Mouse (Mus musculus) erythroblast, embryonic 14.5 days (primary cell): ENCODE results near the gene Olfr1394. TPM values are rescaled to one million over a fixed set of nuclear protein-coding genes. Genes with fewer than 3 reads are reported as not detected.

Experiments
- H3K27me3 ChIP-seq: 2 replicates; pipeline ENCODE4 v1.6.1; 2012; ENCODE audit warnings: inconsistent platforms; ENCODE audit not compliant: control insufficient read depth
- H3K36me3 ChIP-seq: 2 replicates; pipeline ENCODE4 v1.6.1; 2012; ENCODE audit warnings: mild to moderate bottlenecking, inconsistent platforms; ENCODE audit not compliant: control insufficient read depth
- H3K4me1 ChIP-seq: 2 replicates; pipeline ENCODE4 v1.6.1; 2012; ENCODE audit warnings: inconsistent platforms; ENCODE audit not compliant: control insufficient read depth
- H3K4me3 ChIP-seq: replicated peaks from 2 replicates; pipeline ENCODE3; 2012; ENCODE audit warnings: moderate library complexity, mild to moderate bottlenecking, inconsistent platforms
- H3K9me3 ChIP-seq: 2 replicates; pipeline ENCODE4 v1.6.1; 2012; ENCODE audit warnings: low read length, inconsistent platforms, mixed read lengths; ENCODE audit not compliant: control insufficient read depth
- GATA1 ChIP-seq: IDR thresholded peaks from 2 replicates; pipeline ENCODE4 v1.6.1; 2012; ENCODE audit warnings: low read length, inconsistent platforms, mixed read lengths
- TAL1 ChIP-seq: IDR thresholded peaks from 3 replicates; pipeline ENCODE4 v1.6.1; 2012; ENCODE audit warnings: low read length, inconsistent platforms, mixed read lengths
- polyA plus RNA-seq: library from polyadenylated mRNA; stranded (reverse); fragments of >175 nt; gene quantifications from 2 replicates; pipeline ENCODE4 v1.2.3, GENCODE M21; 2012

Olfr1394 gene
- polyA plus RNA-seq = not detected in 2 replicates

DNA sequence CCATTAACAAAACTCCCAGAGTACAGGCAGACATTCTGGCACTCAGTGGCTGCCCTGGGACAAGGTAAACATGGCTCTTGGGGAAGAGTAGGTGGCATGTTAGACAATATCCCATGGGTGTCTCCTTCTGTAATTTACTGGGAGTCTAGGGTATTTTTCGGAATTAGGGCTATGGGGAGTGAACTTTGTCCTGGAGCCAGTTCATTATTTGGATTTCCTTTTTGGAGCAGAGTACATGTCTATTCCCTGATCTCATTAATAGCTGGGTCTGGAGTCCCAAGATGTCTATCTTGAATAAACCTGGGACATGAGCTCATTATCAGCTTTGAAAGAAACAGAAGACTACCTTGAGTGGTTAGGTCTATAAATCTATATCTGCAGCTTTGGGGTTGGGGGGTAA, at the start of gene Olfr1394:
Gene Olfr1394, plus strand, starts transcription at position 301 of the 400 bp plus-strand sequence.
- no peaks in the 10 kb centered on the region for H3K27me3 ChIP-seq
- H3K9me3 ChIP-seq = no peaks in the 10 kb centered on the region
- no peak within 1 kb of the TSS for H3K4me3 ChIP-seq
- no peaks in the 10 kb centered on the region for H3K36me3 ChIP-seq
- H3K4me1 ChIP-seq = no peaks in the 10 kb centered on the region
- TF ChIP-seq TAL1 (no peak), GATA1 (no peak)

DNA sequence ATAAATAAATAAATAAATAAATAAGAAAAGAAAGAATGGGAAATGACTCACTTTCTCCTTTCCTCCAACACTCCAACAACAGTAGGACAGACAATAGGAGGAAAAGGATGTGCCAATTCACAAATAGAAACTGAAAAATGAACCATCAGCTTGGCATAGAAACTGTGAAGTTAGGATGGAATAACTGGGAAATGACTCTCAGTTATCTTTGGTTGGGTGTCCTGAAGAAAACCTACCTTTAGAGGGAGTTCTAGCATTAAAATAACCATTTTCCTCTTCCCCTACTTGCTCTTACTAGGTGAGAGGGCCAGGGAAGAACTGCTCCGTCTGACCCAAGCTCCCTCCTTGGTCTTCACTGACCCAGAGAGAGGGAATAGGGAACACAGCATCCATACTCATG, 48.4 kb upstream of the Olfr1394 start:
- H3K9me3 ChIP-seq = no peaks in the 10 kb centered on the region
- no peak overlapping the region for H3K4me3 ChIP-seq
- no peaks in the 10 kb centered on the region for H3K36me3 ChIP-seq
- TF ChIP-seq TAL1 (no peak), GATA1 (no peak)
- no peaks in the 10 kb centered on the region for H3K27me3 ChIP-seq
- peaks cover 13% of the 10 kb centered on the region for H3K4me1 ChIP-seq

- Histone ChIP-seq H3K4me1 (peaks cover 11% of the 10 kb centered on the region), H3K9me3 (no peaks in the 10 kb centered on the region), H3K36me3 (no peaks in the 10 kb centered on the region), H3K27me3 (no peaks in the 10 kb centered on the region), H3K4me3 (no peak overlapping the region)
- TF ChIP-seq TAL1 = no peak
- TF ChIP-seq GATA1 = no peak
Observed at GRCm38 (mm10) chr11:49107650-49108537, 46.3 kb upstream of the Olfr1394 start.

DNA sequence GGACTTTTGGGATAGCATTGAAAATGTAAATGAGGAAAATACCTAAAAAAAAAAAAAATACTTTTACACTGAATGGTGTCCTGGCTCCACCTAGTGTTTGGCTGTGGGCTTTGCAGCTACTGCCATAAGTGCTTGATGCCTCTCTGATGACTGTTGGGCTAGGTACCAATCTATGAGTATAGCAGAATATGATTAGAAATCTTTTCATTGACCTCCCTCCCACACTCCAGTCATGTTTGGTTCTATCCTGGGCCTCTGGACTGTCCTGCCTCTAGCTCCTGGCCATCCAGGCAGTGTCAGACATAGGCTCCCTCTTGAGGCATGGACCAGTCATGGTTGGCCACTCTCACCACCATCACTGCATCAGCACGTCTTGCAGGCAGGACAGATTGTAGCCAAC, 45.3 kb upstream of the Olfr1394 start:
- Histone ChIP-seq H3K4me3 (no peak overlapping the region), H3K36me3 (no peaks in the 10 kb centered on the region), H3K4me1 (peaks cover 4% of the 10 kb centered on the region), H3K27me3 (no peaks in the 10 kb centered on the region), H3K9me3 (no peaks in the 10 kb centered on the region)
- no peak for TF ChIP-seq TAL1
- no peak for TF ChIP-seq GATA1

DNA sequence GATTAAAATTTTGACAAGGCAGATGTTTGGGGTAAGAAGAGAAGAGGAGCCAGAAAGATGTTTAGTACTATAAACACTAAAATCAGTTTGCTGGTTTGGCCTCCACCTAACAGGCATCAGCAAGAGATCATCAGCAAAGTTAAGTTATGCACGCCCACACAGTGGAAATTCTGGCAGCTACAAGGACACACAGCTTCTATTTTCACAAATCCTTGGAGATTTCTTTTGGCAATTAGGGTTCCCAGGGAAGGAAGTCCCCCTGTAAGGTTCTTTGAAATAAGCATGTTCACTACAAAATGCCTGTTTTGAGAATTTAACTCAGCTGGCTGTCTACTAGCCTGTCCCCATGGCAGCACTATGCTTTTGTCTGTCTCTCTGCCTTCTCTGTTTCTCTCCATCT, 43.2 kb upstream of the Olfr1394 start:
- Histone ChIP-seq H3K4me1 (no peaks in the 10 kb centered on the region), H3K4me3 (no peak overlapping the region), H3K9me3 (no peaks in the 10 kb centered on the region), H3K36me3 (no peaks in the 10 kb centered on the region), H3K27me3 (no peaks in the 10 kb centered on the region)
- TF ChIP-seq GATA1 (no peak), TAL1 (no peak)

DNA sequence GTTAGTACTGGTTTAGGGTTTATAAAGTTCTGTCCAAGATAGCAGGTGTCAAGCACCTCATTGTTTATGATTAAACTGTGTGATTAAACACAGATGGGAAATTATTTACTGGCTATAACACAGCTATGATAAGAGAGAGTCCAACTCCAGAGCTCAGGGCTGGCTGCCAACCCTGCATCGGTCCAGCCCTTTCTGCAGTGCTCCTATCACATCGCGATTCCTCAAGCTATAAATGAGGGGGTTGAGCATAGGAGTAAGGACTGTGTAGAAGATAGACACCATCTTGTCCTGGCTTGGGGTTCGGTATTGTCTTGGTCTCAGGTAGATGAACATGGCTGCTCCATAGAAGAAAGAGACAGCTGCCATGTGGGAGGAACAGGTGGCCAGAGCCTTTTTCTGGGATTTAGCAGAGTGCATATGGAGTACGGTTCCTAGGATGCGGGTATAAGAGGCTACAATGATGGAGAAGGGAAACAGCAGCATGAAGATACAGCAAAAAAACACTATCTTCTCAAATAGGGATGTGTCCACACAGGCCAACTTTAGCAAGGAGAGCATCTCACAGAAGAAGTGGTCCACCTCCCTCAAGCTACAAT, 41.5 kb upstream of the Olfr1394 start:
- no peaks in the 10 kb centered on the region for H3K36me3 ChIP-seq
- TF ChIP-seq GATA1 = no peak
- no peak for TF ChIP-seq TAL1
- no peaks in the 10 kb centered on the region for H3K4me1 ChIP-seq
- H3K9me3 ChIP-seq = no peaks in the 10 kb centered on the region
- no peaks in the 10 kb centered on the region for H3K27me3 ChIP-seq
- no peak overlapping the region for H3K4me3 ChIP-seq

- TF ChIP-seq GATA1 (no peak), TAL1 (no peak)
- Histone ChIP-seq H3K4me3 (no peak overlapping the region), H3K27me3 (no peaks in the 10 kb centered on the region), H3K4me1 (no peaks in the 10 kb centered on the region), H3K36me3 (no peaks in the 10 kb centered on the region), H3K9me3 (no peaks in the 10 kb centered on the region)
Observed at GRCm38 (mm10) chr11:49114158-49114557, 40.0 kb upstream of the Olfr1394 start.

DNA sequence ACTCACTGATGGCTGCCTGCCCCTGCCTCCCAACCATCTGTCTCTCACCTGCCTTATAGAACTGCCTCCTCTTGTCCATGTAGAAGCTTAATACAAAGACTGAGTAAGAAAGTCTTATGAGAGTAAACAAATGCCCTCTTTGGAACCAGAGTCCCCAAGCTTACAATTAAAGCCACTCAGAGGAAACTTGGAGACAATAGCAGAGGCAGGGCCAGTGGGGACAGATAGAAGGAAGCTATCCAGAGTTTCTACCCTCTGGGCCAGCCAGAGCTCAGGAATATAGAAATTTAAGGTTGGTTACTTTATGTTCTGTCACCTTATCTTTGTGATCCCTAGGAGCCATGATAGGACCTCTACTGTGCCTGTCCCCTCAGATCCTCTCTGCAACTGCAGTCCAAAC, 39.4 kb upstream of the Olfr1394 start, which contains the start of gene Olfr1396:
Gene Olfr1396, minus strand, starts transcription at position 101 of the 400 bp plus-strand sequence.
- no peaks in the 10 kb centered on the region for H3K4me1 ChIP-seq
- H3K4me3 ChIP-seq = no peak within 1 kb of the TSS
- H3K27me3 ChIP-seq = no peaks in the 10 kb centered on the region
- TF ChIP-seq GATA1 (no peak), TAL1 (no peak)
- no peaks in the 10 kb centered on the region for H3K9me3 ChIP-seq
- H3K36me3 ChIP-seq = no peaks in the 10 kb centered on the region

DNA sequence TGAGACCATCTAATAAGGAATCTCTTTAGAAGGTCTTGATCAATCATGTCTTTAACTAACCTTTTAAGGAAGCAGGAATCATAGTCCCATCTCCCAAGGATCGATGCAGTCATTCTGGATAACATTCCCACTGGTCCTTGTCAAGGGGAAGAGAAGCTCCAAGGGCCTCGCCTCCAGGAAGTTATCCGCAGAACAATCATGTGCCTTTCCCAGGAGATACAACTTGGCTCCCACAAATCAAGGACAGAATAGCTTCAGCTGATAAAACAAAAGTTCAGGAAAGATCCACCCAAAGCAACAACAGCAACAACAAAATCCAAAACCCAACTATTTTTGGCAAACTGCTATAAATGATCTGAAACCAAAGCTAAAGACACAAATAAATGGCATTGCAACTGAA, 34.5 kb upstream of the Olfr1394 start:
- Histone ChIP-seq H3K9me3 (no peaks in the 10 kb centered on the region), H3K4me1 (peaks cover 12% of the 10 kb centered on the region), H3K4me3 (no peak overlapping the region), H3K27me3 (no peaks in the 10 kb centered on the region), H3K36me3 (no peaks in the 10 kb centered on the region)
- no peak for TF ChIP-seq TAL1
